Mouse (Mus musculus) ES-CJ7 (cell line): ENCODE data around the gene Strn4.

Experiments
- DNase-seq: peaks from one replicate; pipeline ENCODE4 v3.0.0; 2011; ENCODE audit warnings: low read depth, low spot score

Gene Strn4

GRCm38 (mm10) chr7:16810920-16811648, 4.6 kb upstream of the Strn4 start:
- peak; percentile 53 for DNase-seq

GRCm38 (mm10) chr7:16811649-16812070, 4.0 kb upstream of the Strn4 start:
- DNase-seq: no peak

- DNase-seq: no peak
These were observed 3.2 kb upstream of the Strn4 start for GRCm38 (mm10) chr7:16812505-16812904.

GRCm38 (mm10) chr7:16816078-16816474, 387 bp downstream of the Strn4 start:
- peak; percentile 76 for DNase-seq

GRCm38 (mm10) chr7:16816475-16817122, 910 bp downstream of the Strn4 start, which contains the start of gene Fkrp:
Gene Fkrp (minus strand): TSS chr7:16816732.
- DNase-seq: no peak

GRCm38 (mm10) chr7:16817693-16818092, 2.0 kb downstream of the Strn4 start:
- no peak for DNase-seq

GRCm38 (mm10) chr7:16819794-16820193, 4.1 kb downstream of the Strn4 start:
- DNase-seq: no peak

- DNase-seq: no peak
These were observed 4.6 kb downstream of the Strn4 start for GRCm38 (mm10) chr7:16820271-16820763.

- no peak for DNase-seq
These were observed 5.4 kb downstream of the Strn4 start for GRCm38 (mm10) chr7:16821091-16821490.

GRCm38 (mm10) chr7:16821669-16822101, 6.0 kb downstream of the Strn4 start:
- DNase-seq: no peak

- no peak for DNase-seq
These were observed 8.0 kb downstream of the Strn4 start for GRCm38 (mm10) chr7:16823734-16824133.

GRCm38 (mm10) chr7:16825785-16826184, 10.1 kb downstream of the Strn4 start:
- no peak for DNase-seq

GRCm38 (mm10) chr7:16826571-16826970, 10.9 kb downstream of the Strn4 start:
- no peak for DNase-seq

GRCm38 (mm10) chr7:16827274-16827673, 11.6 kb downstream of the Strn4 start:
- no peak for DNase-seq

- DNase-seq: no peak
These were observed 14.8 kb downstream of the Strn4 start for GRCm38 (mm10) chr7:16830449-16830848.

GRCm38 (mm10) chr7:16837916-16838803, 22.5 kb downstream of the Strn4 start:
- no peak for DNase-seq

GRCm38 (mm10) chr7:16838804-16839426, 23.2 kb downstream of the Strn4 start:
- DNase-seq: no peak

GRCm38 (mm10) chr7:16839427-16840108, 23.9 kb downstream of the Strn4 start:
- no peak for DNase-seq

GRCm38 (mm10) chr7:16840109-16840491, 24.4 kb downstream of the Strn4 start:
- DNase-seq: no peak

GRCm38 (mm10) chr7:16841078-16841477, 25.4 kb downstream of the Strn4 start:
- DNase-seq: no peak
